Mouse (Mus musculus): ENCODE measurements around the gene Psmb3.

GRCm38 (mm10) chr11:97714784-97715760 is 11.9 kb downstream of the Psmb3 start:
- no peak for TF ChIP-seq ELF1 (IDR thresholded peaks at IDR 0.05; ENCODE audit: low read depth, low read length)
- TF ChIP-seq CTCF (conservative IDR thresholded peaks at IDR 0.05 in 1 of 2, IDR thresholded peaks at IDR 0.05 in 1 of 2; ENCODE audit: low read depth in 2 of 2, low read length in 2 of 2), result no peak
- TF ChIP-seq EP300 (IDR thresholded peaks at IDR 0.05; ENCODE audit: low read length), result peak; percentile 80
- peak; percentile 35; the same call in 1 of the 2 replicates for TF ChIP-seq BHLHE40 (IDR thresholded peaks at IDR 0.05; ENCODE audit: low read depth, low read length)
- TF ChIP-seq NRF1 (IDR thresholded peaks at IDR 0.05; ENCODE audit: low read depth, low read length), result no peak
- TF ChIP-seq ETS1 (conservative IDR thresholded peaks at IDR 0.05; ENCODE audit: low read depth, low read length), result no peak
- TF ChIP-seq PAX5 (IDR thresholded peaks at IDR 0.05; ENCODE audit: low read length), result no peak
- peak; percentile 84 for TF ChIP-seq IRF4 (IDR thresholded peaks at IDR 0.05; ENCODE audit: low read depth, low read length)
- no peak for TF ChIP-seq ZC3H11A (IDR thresholded peaks at IDR 0.05; ENCODE audit: low read depth, low read length)
- TF ChIP-seq MEF2A (IDR thresholded peaks at IDR 0.05; ENCODE audit: borderline replicate concordance, low read depth, low read length), result peak; percentile 38; the same call in 1 of the 2 replicates
- TF ChIP-seq SIN3A (IDR thresholded peaks at IDR 0.05; ENCODE audit: low read length), result no peak
- no peak for TF ChIP-seq RAD21 (IDR thresholded peaks at IDR 0.05; ENCODE audit: low read depth, low read length)
- TF ChIP-seq MAFK (IDR thresholded peaks at IDR 0.05; ENCODE audit: insufficient replicate concordance, low read length), result no peak

Measured in CH12.LX (cell line).